Mouse (Mus musculus) limb, embryonic 13.5 days (tissue): ENCODE measurements at regions not wholly inside any gene's neighbourhood (a gene's known extent, or its start where the extent isn't known, plus 50 kb on each side); places are given as distances from the start of the nearest gene placed in this dataset.

Experiments
- ATAC-seq: fragments of 200-750 bp; cut with Nextera tagmentation; 2 replicates; pipeline ENCODE4 v1.8.0; 2017; ENCODE audit warnings: low read depth, moderate number of reproducible peaks, moderate TSS enrichment; ENCODE audit not compliant: low FRiP score
- H3K27ac ChIP-seq: fragments of 300-500 bp; sonication (generic); 2 replicates; pipeline ENCODE4 v1.5.1; 2015; ENCODE audit warnings: inconsistent platforms, mild to moderate bottlenecking, moderate library complexity
- H3K27me3 ChIP-seq: fragments of 300-500 bp; sonication (generic); 2 replicates; pipeline ENCODE4 v1.6.1; 2015; ENCODE audit warnings: mild to moderate bottlenecking, inconsistent platforms
- H3K36me3 ChIP-seq: fragments of 300-500 bp; sonication (generic); 2 replicates; pipeline ENCODE4 v1.6.1; 2015; ENCODE audit warnings: inconsistent platforms, mild to moderate bottlenecking, moderate library complexity
- H3K4me1 ChIP-seq: fragments of 300-500 bp; sonication (generic); 2 replicates; pipeline ENCODE4 v1.6.1; 2015; ENCODE audit warnings: inconsistent platforms
- H3K4me2 ChIP-seq: fragments of 300-500 bp; sonication (generic); replicated peaks from 2 replicates; pipeline ENCODE4 v1.6.1; 2015; ENCODE audit warnings: inconsistent platforms, mild to moderate bottlenecking, moderate library complexity
- H3K4me3 ChIP-seq: fragments of 300-500 bp; sonication (generic); 2 replicates; pipeline ENCODE4 v1.5.1; 2015; ENCODE audit warnings: moderate library complexity, mild to moderate bottlenecking, inconsistent platforms
- H3K9ac ChIP-seq: fragments of 300-500 bp; sonication (generic); 2 replicates; pipeline ENCODE4 v1.6.1; 2015; ENCODE audit warnings: mild to moderate bottlenecking, inconsistent platforms
- H3K9me3 ChIP-seq: fragments of 300-500 bp; sonication (generic); 2 replicates; pipeline ENCODE4 v1.6.1; 2016; ENCODE audit warnings: inconsistent platforms
- WGBS: fragments of 180-500 bp; shearing (Covaris S2); methylation state at CpG from one replicate; pipeline ENCODE4 v1.1.7; 2015; 5-methylcytosine and 5-hydroxymethylcytosine counted together

DNA sequence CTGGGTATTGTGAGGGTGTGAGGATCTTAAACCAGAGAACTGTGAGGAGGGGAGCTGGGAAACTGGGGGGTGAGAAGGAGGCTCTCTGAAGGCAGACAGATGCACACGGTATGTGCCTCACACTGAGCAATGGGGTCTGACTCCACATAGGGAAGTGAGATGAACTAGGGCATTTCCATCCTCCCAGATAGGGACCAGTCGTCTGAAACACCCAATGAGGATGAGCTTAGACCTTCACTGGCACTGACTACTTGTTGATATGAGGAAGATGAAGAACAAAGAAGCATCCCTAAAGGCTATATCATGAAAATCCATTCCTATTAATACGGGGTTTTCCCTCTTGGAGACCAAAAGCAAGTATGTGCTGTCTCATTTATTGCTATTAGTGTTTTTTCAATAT is 115.3 kb downstream of the Cxcl12 start:
- 84% methylated on average over 3 of the region's 3 CpGs for WGBS
- H3K4me2 ChIP-seq, result no peak overlapping the region
- ATAC-seq, result no peak

DNA sequence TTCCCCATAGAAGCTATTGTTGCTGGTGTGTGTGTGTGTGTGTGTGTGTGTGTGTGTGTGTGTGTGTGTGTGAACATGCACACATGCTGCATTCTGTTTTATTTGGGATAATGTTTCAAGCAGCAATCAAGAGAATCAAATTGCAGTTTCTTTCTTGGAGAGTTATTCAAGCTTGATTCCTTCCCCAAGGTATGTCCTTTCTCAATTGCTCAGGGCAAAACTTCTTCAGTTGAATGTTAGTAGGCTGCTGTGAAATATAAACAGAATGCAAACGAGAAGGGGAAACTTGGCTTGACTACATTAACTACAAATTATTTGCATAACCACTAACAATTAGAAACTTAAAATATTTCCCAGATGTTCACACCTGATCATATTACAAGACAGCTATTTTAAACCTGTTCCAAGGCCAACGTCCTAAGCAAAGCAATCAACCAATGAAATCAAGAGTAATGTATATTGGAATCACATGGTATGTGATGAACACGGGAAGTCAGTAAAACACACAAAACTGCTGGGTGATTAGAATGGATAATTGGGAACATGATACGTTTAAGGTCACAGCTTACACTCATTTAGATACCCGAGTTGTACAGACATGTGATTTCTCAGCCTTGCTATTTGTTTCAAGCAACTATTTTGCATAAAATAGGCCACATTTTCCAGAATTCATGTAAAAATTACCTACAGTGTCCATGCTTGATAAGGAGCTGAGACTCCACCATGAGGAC is 116.2 kb downstream of the Cxcl12 start:
- Histone ChIP-seq H3K27ac (no peak overlapping the region), H3K4me2 (no peak overlapping the region), H3K27me3 (peaks cover 3% of the 10 kb centered on the region; the same call in 1 of the 2 replicates), H3K9me3 (no peaks in the 10 kb centered on the region), H3K36me3 (no peaks in the 10 kb centered on the region), H3K9ac (no peak overlapping the region), H3K4me1 (peaks cover 13% of the 10 kb centered on the region), H3K4me3 (no peak overlapping the region)
- no peak for ATAC-seq
- WGBS, result 26% methylated on average over 5 of the region's 5 CpGs

More for the DNA sequence above, 115.3 kb downstream of the Cxcl12 start:
- H3K36me3 ChIP-seq, result no peaks in the 10 kb centered on the region
- peaks cover 16% of the 10 kb centered on the region for H3K4me1 ChIP-seq
- H3K9me3 ChIP-seq, result no peaks in the 10 kb centered on the region
- H3K4me3 ChIP-seq, result no peak overlapping the region
- peaks cover 3% of the 10 kb centered on the region; the same call in 1 of the 2 replicates for H3K27me3 ChIP-seq
- no peak overlapping the region for H3K9ac ChIP-seq
- H3K27ac ChIP-seq, result no peak overlapping the region

DNA sequence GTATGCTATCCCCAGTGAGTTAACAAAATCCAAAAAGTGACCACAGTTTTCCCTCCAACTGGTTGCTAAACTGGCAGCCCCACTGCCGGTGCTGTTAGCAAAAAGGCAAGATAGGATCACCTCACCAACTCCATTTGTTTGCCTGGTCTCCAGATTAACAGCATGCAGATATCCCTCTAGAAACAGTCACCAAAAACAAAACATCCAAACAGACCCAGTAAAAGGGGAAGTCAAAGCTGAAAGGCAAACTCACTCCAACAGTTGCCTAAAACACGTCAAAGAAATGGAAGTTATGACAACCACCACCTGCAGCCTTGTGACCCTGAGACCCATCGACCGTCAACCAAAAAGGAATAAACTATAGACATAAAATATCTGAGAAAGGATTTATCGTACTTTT is 119.1 kb downstream of the Cxcl12 start:
- no peak for ATAC-seq
- Histone ChIP-seq H3K36me3 (no peaks in the 10 kb centered on the region), H3K4me2 (no peak overlapping the region), H3K9ac (no peak overlapping the region), H3K4me3 (no peak overlapping the region), H3K9me3 (no peaks in the 10 kb centered on the region), H3K27me3 (no peaks in the 10 kb centered on the region), H3K27ac (no peak overlapping the region), H3K4me1 (0 out of 2 replicates have a peak, but pooled peaks cover 3% of the 10 kb centered on the region)
- 88% methylated on average over 5 of the region's 5 CpGs for WGBS

DNA sequence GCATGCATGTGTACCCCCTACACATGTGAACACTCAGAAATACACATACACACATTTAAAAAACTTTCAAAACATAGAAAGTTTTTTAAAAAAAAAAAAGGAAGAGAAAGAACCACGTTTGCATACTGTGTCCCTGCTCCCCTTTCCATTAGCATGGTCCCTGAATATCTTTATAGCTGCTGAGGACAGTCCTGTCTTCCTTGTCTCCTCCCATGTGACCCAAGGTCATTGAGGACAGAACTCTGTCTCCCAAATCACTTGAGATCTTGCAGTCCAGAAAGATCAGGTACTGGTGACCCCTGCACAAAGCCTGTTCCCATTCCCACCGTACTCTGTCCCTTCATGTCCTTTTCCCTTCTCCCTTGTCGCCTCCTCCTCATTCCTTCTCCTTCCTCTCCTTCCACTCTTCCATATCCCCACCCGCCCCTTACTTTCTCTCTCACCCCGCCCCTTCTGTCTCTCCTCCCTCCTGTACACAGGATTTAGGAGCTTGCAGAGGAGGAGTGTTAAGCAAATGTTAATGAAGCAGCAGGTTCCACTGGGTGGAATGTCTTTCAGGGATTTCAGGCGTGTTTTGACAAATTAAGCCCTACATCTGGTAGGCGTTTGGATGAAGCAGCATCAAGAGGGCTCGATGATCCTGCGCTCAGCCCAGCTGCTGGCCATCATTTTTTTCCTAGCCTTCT is 125.6 kb downstream of the Cxcl12 start:
- ATAC-seq, result no peak
- H3K9me3 ChIP-seq, result no peaks in the 10 kb centered on the region
- WGBS, result 35% methylated on average over 9 of the region's 9 CpGs
- no peaks in the 10 kb centered on the region for H3K4me1 ChIP-seq
- H3K4me2 ChIP-seq, result no peak overlapping the region
- H3K36me3 ChIP-seq, result no peaks in the 10 kb centered on the region
- no peak overlapping the region for H3K27ac ChIP-seq
- H3K9ac ChIP-seq, result no peak overlapping the region
- 0 out of 2 replicates have a peak, but pooled peaks cover 6% of the 10 kb centered on the region for H3K27me3 ChIP-seq
- H3K4me3 ChIP-seq, result no peak overlapping the region

DNA sequence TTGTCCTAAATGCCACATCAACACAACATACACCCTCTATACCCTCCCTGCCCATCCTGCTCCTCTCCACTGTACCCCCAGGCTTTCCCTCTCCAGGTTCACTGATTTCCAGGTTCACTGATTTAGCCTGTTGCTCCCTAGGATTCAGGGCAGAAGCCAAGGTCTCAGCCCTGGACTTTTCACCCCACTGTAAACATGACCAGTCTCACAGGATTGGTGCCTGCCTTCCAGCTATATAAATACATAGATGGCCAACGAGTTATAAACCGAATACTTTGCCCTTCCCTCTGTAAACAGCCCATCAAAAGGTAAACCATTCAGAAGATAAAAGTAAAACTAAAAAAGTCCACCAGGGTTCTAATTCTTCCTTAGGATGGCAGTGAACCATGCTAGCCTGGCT is 129.6 kb downstream of the Cxcl12 start:
- Histone ChIP-seq H3K36me3 (no peaks in the 10 kb centered on the region), H3K27me3 (0 out of 2 replicates have a peak, but pooled peaks cover 6% of the 10 kb centered on the region), H3K27ac (no peak overlapping the region), H3K9ac (no peak overlapping the region), H3K9me3 (no peaks in the 10 kb centered on the region), H3K4me3 (no peak overlapping the region), H3K4me1 (no peaks in the 10 kb centered on the region), H3K4me2 (no peak overlapping the region)
- no peak for ATAC-seq
- WGBS, result 90% methylated on average over 2 of the region's 2 CpGs

DNA sequence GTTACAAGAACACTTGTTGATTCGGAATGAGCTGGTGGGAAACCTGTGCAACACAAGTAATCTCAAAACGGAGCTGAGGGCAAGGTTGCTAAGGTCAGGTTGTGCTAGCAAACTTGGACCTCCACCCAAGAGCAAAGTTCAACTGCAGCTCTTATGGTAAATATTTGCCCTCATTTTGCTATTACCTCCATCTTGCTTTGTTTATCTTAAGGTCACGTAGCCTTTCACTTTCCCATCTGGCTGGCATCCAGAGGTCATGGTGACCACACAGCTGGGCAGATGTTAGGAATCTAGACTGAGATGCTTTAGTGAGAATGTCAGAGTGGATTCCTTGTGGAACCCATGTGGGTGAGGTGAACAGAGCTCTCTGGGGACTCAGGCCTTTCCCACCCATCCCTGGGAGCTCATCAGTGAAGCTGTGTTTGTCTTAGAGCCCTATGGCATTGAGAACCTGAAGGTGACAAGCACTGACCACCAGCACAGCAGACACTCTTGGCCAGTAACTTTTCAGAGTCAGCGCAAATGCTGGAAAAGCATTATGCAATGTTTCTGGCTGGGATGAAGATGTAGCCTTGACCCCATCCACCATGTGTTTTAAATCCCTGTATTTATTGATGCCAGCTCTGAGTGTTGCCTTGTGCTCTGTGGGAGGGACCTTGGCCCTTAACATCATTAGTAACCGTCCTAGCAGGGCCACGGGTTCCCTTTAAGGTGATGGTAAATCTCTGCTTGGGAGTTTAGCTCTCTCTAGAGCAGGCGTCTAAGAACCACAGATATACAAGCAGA is 131.4 kb downstream of the Cxcl12 start:
- Histone ChIP-seq H3K4me3 (no peak overlapping the region), H3K27me3 (0 out of 2 replicates have a peak, but pooled peaks cover 6% of the 10 kb centered on the region), H3K9ac (no peak overlapping the region), H3K4me2 (no peak overlapping the region), H3K27ac (no peak overlapping the region), H3K36me3 (no peaks in the 10 kb centered on the region), H3K9me3 (no peaks in the 10 kb centered on the region), H3K4me1 (no peaks in the 10 kb centered on the region)
- 55% methylated on average over 7 of the region's 7 CpGs for WGBS
- no peak for ATAC-seq

DNA sequence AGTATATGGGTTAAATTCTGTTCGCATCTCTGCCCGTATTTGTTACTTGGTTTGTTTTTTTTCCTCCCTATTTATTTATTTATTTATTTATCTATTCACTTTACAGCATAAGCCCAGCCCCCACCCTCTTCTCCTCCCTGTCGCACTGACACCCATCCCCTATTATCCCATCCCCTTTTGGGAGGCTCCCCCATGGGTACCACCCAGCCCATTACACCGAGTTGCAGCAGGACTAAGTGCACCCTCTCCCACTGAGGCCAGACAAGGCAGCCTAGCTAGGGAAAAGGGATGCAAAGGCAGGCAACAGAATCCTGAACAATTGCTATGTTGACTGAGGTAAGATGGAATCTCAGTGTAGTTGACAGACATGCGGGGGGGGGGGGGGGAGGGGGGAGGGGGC is 135.0 kb downstream of the Cxcl12 start:
- 72% methylated on average over 4 of the region's 5 CpGs for WGBS
- no peak for ATAC-seq

DNA sequence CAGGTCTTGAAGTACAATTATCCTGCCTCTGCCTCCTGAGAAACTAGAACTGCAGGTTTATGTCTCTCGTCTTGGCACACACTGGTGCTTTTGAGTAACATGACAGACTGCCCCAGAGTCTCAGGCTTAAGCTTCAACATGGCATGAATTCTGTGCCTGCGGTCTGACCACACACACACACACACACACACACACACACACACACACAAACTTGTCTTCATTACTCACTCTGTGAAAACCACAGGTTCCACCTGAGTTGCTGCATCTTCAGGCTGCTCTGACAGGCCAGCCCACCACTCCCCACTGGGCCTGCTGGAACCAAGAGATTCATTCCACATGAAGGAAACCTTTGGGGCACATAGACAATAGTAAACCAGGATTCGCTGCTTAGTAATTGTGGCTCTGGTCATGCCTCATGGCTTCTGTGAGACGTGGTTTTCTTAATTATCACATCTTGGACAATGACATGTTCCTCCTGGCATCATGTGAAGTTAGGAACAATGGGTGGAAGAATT is 137.5 kb downstream of the Cxcl12 start:
- WGBS, result 87% methylated on average over 4 of the region's 4 CpGs
- no peaks in the 10 kb centered on the region for H3K36me3 ChIP-seq
- H3K4me3 ChIP-seq, result no peak overlapping the region
- H3K9me3 ChIP-seq, result no peaks in the 10 kb centered on the region
- H3K4me2 ChIP-seq, result no peak overlapping the region
- H3K27me3 ChIP-seq, result no peaks in the 10 kb centered on the region
- no peak overlapping the region for H3K9ac ChIP-seq
- ATAC-seq, result no peak
- no peaks in the 10 kb centered on the region for H3K4me1 ChIP-seq
- no peak overlapping the region for H3K27ac ChIP-seq

More for the DNA sequence above, 135.0 kb downstream of the Cxcl12 start:
- Histone ChIP-seq H3K4me3 (no peak overlapping the region), H3K36me3 (no peaks in the 10 kb centered on the region), H3K9me3 (no peaks in the 10 kb centered on the region), H3K27me3 (no peaks in the 10 kb centered on the region), H3K9ac (no peak overlapping the region), H3K4me2 (no peak overlapping the region), H3K27ac (no peak overlapping the region), H3K4me1 (no peaks in the 10 kb centered on the region)

DNA sequence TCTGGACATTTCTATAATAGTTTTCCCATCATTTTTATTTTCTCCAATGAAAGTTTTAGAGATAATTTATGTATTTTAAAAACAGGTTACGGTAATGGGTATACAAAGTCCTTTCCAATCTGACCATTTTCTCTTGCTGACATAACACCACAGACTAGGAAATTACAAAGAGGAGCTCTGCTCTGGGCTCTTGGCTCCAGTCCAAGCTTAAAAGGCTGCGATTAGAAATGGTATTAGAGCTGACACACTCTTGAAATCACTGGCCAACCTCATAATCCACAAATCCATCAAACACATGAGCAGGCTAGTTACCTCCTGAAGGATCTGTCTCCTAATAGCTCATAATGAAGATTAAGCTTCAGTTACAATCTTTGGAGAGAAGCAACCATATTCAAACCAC is 140.3 kb downstream of the Cxcl12 start:
- Histone ChIP-seq H3K4me3 (no peak overlapping the region), H3K27me3 (no peaks in the 10 kb centered on the region; the same call in 1 of the 2 replicates), H3K27ac (no peak overlapping the region), H3K36me3 (no peaks in the 10 kb centered on the region), H3K9ac (no peak overlapping the region), H3K4me2 (no peak overlapping the region), H3K4me1 (peaks cover 9% of the 10 kb centered on the region), H3K9me3 (no peaks in the 10 kb centered on the region)
- 65% methylated on average over 2 of the region's 2 CpGs for WGBS
- ATAC-seq, result no peak

DNA sequence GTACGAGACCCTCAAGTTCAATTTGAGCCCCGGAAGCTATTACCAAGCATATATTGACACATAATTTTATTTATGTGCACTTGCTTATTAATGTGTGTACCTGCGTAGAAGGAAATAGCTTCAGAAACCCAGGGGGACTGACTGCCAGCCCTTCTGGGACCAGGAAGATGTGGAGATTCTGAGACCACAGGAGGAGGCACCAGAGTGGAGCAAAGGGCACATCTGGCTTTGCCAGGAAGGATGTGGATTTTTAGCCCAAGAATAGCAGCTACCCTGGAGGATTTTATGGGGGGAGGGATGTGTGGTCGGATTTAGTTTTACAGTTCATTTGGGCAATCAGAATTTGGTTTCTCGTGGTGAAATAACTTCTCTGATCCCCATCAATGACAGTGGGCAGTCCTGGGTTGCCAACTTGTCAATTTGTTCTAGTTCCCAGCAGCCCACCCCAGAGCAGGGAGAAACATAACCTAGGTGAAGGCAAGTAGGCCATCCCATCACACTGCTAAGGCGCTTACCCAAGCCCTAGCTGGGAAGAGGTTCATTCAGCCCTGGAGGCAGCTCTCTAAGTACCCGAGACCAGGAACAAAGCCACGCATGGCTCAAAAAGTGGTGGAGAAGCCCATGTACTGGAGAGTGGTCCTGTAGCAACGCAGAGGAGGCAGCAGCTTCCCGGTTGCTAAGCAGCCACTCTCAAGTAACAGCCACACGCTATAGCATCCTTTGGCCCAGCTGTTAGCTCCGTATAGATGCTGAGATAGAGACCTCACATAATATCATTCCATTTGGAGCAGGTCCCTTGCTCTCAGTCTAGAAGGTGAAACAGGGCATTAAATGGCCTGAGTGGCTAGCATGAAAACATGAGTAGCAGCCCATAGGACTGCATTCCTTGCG is 144.8 kb downstream of the Cxcl12 start:
- peak; percentile 40; the same call in 1 of the 2 replicates for ATAC-seq

DNA sequence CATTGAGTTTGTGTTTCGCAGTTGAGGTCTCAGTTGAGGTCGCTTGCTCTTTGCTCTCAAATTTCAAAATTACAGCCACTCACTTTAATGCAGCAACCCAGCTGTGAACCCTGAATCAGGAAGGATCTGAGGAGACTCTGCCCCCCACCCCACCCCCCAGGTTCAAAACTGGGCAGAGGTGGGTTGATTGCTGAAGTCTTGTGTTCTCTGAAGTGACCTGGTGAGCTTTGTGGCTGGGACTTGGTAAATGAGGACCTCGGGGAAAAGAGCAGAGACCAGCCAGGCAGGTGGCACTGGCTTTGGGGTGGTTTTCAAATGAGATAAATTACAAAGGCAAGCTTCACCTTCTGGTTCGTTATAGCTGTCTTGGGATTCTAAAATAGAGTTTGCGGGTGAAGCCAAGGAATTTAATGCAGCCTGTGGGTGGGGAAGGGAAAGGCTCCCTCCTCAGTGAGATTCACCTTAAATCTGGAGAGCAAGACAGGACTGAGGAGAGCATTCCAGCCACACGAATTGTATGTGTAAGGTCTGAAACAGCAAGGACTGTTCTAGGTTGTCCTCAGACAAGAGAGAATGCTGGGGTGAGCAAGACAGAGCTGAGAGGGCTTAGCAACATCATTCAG is 145.7 kb downstream of the Cxcl12 start:
- no peak overlapping the region for H3K27ac ChIP-seq
- H3K36me3 ChIP-seq, result no peaks in the 10 kb centered on the region
- no peak overlapping the region for H3K4me3 ChIP-seq
- ATAC-seq, result no peak
- H3K9me3 ChIP-seq, result no peaks in the 10 kb centered on the region
- H3K9ac ChIP-seq, result no peak overlapping the region
- H3K4me2 ChIP-seq, result no peak overlapping the region
- H3K4me1 ChIP-seq, result peaks cover 16% of the 10 kb centered on the region
- whole genome bisulfite sequencing, result 17% methylated on average over 6 of the region's 6 CpGs
- no peaks in the 10 kb centered on the region; the same call in 1 of the 2 replicates for H3K27me3 ChIP-seq

More for the DNA sequence above, 144.8 kb downstream of the Cxcl12 start:
- Histone ChIP-seq H3K9ac (no peak overlapping the region), H3K27me3 (no peaks in the 10 kb centered on the region; the same call in 1 of the 2 replicates), H3K27ac (no peak overlapping the region), H3K36me3 (no peaks in the 10 kb centered on the region), H3K9me3 (no peaks in the 10 kb centered on the region), H3K4me2 (no peak overlapping the region), H3K4me3 (no peak overlapping the region), H3K4me1 (peaks cover 16% of the 10 kb centered on the region)
- 48% methylated on average over 13 of the region's 13 CpGs for WGBS
